Mouse (Mus musculus): ENCODE measurements at regions not wholly inside any gene's neighbourhood (a gene's known extent, or its start where the extent isn't known, plus 50 kb on each side); places are given as distances from the start of the nearest gene placed in this dataset.

GRCm38 (mm10) chr2:75458898-75459297 is 200.2 kb upstream of the Hnrnpa3 start:
- no peak for DNase-seq

GRCm38 (mm10) chr2:75460419-75460818 is 198.6 kb upstream of the Hnrnpa3 start:
- DNase-seq, result no peak

- no peak for DNase-seq
Observed at GRCm38 (mm10) chr2:75461019-75461418, 198.0 kb upstream of the Hnrnpa3 start.

- no peak for DNase-seq
Observed at GRCm38 (mm10) chr2:75461421-75461991, 197.6 kb upstream of the Hnrnpa3 start.

GRCm38 (mm10) chr2:75462030-75462671 is 196.9 kb upstream of the Hnrnpa3 start:
- no peak for DNase-seq

GRCm38 (mm10) chr2:75463091-75463490 is 196.0 kb upstream of the Hnrnpa3 start:
- DNase-seq, result no peak

GRCm38 (mm10) chr2:75464429-75464828 is 194.6 kb upstream of the Hnrnpa3 start:
- DNase-seq, result no peak

GRCm38 (mm10) chr2:75468851-75469250 is 190.2 kb upstream of the Hnrnpa3 start:
- no peak for DNase-seq

GRCm38 (mm10) chr2:75469958-75470687 is 188.9 kb upstream of the Hnrnpa3 start:
- DNase-seq, result peak; percentile 24 to 40

- no peak for DNase-seq
Observed at GRCm38 (mm10) chr2:75470688-75471054, 188.4 kb upstream of the Hnrnpa3 start.

GRCm38 (mm10) chr2:75472489-75472888 is 186.6 kb upstream of the Hnrnpa3 start:
- no peak for DNase-seq

GRCm38 (mm10) chr2:75474509-75474908 is 184.6 kb upstream of the Hnrnpa3 start:
- no peak for DNase-seq

- DNase-seq, result no peak
Observed at GRCm38 (mm10) chr2:75476350-75476749, 182.7 kb upstream of the Hnrnpa3 start.

GRCm38 (mm10) chr2:75477076-75477475 is 182.0 kb upstream of the Hnrnpa3 start:
- no peak for DNase-seq

GRCm38 (mm10) chr2:75479546-75479945 is 179.5 kb upstream of the Hnrnpa3 start:
- DNase-seq, result no peak

- no peak for DNase-seq
Observed at GRCm38 (mm10) chr2:75481863-75482262, 177.2 kb upstream of the Hnrnpa3 start.

GRCm38 (mm10) chr2:75482484-75482883 is 176.6 kb upstream of the Hnrnpa3 start:
- DNase-seq, result no peak

GRCm38 (mm10) chr2:75484951-75485350 is 174.1 kb upstream of the Hnrnpa3 start:
- no peak for DNase-seq

- DNase-seq, result no peak
Observed at GRCm38 (mm10) chr2:75491150-75491549, 167.9 kb upstream of the Hnrnpa3 start.

- no peak for DNase-seq
Observed at GRCm38 (mm10) chr2:75491789-75492500, 167.1 kb upstream of the Hnrnpa3 start.

GRCm38 (mm10) chr2:75492501-75492898 is 166.6 kb upstream of the Hnrnpa3 start:
- DNase-seq, result no peak

GRCm38 (mm10) chr2:75496606-75497240 is 162.3 kb upstream of the Hnrnpa3 start:
- no peak for DNase-seq

GRCm38 (mm10) chr2:75510223-75510622 is 148.8 kb upstream of the Hnrnpa3 start:
- no peak for DNase-seq

Measured in layer of hippocampus, postnatal 36 days (tissue).